Mouse (Mus musculus) liver (tissue): ENCODE results near the gene Cdc42ep2.
A peak's percentile ranks its signal among the peaks of the same experiment; 100 is the strongest.

Experiments
- DNase-seq: peaks from one replicate; pipeline ENCODE4 v3.0.0-alpha.2; 2020; ENCODE audit warnings: mixed read lengths

Cdc42ep2 gene

GRCm38 (mm10) chr19:5940173-5940572, 15.6 kb upstream of the Cdc42ep2 start:
- DNase-seq = no peak

- DNase-seq = no peak
Observed at GRCm38 (mm10) chr19:5939715-5940114, 15.1 kb upstream of the Cdc42ep2 start.

DNA sequence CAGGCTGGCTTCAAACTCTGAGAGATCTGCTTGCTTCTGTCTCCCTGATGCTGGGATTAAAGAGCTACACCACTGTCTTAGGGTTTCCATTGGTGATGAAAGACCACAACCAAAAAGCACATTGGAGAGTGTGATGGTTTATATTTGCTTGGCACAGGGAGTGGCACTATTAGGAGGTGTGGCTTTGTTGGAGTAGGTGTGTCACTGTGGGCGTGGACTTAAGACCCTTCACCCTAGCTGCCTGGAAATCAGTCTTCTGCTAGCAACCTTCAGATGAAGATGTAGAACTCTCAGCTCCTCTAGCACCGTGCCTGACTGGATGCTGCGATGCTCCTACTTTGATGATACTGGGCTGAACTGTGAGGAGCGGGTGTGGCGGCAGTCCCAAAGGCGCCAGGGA, 13.9 kb upstream of the Cdc42ep2 start:
- no peak for DNase-seq

GRCm38 (mm10) chr19:5937836-5938406, 13.3 kb upstream of the Cdc42ep2 start:
- DNase-seq = peak; percentile 63

GRCm38 (mm10) chr19:5937095-5937835, 12.6 kb upstream of the Cdc42ep2 start:
- DNase-seq = no peak

GRCm38 (mm10) chr19:5935691-5936090, 11.1 kb upstream of the Cdc42ep2 start:
- DNase-seq = no peak

GRCm38 (mm10) chr19:5935266-5935665, 10.7 kb upstream of the Cdc42ep2 start:
- no peak for DNase-seq

DNA sequence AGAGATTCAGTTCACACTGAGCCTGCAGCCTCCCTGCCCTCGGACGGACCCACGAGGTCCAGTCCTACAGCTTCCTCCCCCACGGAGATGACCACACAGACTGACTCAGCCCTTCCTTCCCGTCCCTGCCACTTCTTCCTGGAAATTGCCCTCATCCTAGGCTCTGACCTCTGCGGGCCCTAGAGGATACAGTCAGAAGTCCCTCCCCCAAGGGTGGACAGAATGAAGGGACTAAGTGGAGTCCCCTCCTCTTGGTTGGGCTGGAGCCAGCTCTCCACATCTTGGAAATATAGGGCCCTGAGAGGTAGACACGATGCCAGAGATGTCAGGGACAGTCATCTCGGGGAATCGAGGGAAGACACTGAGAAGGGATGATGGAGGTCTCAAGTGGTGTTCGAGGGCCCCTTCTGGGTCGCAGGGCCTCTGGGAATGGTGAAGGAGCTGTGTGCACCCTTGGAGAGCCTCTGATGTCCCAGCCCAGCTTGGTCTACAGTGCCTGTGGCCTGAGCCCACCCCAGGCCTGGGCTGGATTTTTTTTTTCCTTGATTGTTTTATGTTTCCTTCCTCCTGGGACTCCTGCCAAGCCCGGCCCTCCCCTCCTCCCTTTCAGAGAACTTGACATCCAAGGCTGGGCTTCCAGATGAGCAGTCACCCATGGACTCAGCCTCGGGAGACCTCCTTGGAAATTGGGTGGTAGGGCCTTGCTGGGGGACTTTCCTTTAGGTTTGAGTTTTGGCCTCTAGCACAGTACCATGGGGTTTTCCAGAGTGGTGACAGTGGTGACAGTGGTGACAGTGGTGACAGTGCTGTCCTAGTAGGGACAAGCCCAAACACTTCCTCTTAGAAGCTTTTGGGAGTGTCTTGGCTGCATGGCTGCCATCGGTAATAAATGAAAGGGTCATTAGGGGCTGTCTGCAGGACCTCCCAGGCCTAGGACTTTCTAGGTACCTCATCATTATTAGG, 5.3 kb upstream of the Cdc42ep2 start:
- DNase-seq = no peak

DNA sequence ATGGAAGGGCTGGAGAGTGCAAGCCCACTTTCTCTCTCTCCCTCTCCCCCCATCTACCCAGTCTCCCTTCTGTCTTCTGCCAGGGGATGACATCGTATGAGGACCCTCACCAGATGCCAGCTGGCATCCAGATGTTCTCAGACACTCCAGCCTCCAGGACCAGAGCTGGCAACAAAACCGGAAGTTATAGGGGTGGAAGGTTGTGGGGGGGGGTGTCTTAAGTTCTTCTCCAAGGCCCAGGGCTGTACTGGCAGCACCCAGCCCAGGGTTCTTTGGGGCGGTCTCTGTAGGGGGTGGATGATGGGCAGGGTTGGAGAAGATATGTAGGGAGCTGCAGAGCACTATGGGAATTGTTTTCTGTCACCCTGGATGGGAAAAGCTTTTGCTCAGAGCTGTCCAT, 3.9 kb upstream of the Cdc42ep2 start:
- DNase-seq = no peak

DNA sequence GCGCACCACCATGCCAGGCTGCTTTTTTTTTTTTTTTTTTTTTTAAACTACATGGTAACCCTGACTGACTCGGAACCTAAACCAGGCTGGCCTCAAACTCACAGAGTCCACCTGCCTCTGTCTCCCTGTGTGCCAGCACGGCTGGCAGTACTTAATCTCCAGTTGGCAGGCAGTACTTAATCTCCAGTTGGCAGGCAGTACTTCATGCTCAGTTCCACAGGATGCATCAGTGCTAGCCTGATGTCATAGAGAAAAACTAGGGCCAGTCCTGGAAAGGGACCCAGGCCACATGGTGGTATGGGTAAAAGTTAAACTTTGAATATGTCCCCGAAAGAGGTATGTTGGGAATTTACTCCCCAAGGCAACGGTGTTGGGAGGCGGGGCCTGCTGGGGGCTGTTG, 3.5 kb upstream of the Cdc42ep2 start:
- DNase-seq = no peak

GRCm38 (mm10) chr19:5927532-5927931, 2.9 kb upstream of the Cdc42ep2 start:
- no peak for DNase-seq

GRCm38 (mm10) chr19:5927026-5927425, 2.4 kb upstream of the Cdc42ep2 start:
- no peak for DNase-seq

DNA sequence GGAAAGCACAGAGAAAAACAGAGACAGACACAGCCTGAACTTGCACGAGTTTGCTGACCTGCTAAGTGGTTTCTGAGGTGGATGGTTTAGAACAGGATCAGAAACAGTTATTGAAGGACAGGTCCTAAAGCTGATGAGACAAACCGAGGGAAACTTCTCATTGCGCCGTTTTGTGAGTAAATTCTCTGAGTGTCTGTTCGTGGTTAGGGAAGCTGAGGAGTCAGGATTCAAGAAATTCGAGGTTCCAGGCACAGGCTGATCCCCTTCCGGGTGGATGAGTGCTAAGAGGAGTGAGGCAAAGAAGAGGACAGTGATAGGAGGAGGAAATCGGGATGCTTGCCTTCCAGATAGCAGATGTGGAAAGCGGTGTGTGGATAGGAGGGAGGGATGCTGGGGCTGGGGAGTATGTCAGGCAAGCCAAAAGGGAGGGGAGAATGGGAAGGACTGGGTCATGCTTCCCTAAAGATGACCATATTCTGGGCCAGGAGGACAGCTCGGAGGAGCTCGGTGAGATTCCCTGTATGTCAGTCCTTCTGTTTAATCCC, 767 bp upstream of the Cdc42ep2 start:
- DNase-seq = no peak

DNA sequence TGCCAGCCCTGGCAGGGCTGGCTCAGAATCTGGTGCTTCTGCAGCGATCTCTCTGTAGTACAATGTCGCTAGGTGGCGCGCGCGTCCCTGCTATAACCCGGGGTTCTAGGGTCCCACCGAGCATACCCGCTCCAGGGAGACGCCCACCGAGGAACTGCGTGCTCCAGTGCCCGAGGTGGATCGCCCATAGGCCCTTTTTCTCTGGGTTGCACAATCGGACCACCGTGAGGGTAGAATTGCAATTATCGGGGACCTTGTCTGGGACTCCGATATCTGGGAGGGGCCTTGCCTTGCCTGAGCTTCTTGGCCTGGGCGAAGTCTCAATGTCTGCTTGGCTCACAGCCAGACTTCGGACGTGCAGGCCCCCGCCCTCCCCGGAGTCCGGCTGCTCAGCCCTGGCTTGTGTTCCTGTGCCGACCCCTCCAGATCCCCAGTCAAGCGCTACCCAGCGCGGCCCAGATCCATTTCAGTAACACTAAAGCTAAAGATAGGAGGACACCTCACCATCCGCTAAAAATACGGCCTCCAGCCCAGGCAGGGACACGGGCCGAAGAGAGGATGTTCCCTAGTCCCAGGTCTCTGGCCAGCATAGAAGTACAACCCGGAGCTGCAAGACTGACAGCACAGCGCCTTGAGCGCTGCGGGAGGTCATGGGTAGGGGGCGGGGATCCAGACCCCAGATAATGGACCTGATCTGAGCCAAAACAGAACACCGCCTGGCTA, 465 bp downstream of the Cdc42ep2 start:
- peak; percentile 95 for DNase-seq

DNA sequence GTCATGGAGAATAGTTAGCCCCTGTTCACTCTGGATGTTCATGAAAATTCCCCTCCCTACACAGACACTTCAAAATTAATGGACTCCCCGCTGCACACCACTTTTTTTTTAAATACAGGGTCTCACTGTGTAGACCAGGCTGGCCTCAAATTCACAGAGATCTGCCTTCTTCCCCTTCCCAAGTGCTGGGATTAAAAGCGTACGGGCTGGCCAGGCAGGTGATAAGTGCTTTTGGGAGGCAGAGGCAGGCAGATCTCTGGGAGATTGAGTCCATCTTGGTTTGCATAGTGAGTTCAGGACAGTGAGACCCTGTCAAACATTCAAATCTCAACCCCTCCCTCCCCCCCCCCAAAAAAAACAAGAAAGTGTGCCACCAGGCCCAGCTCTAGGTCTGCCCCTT, 1.7 kb downstream of the Cdc42ep2 start:
- no peak for DNase-seq

- peak; percentile 78 for DNase-seq
Observed at GRCm38 (mm10) chr19:5922119-5922942, 2.3 kb downstream of the Cdc42ep2 start.

DNA sequence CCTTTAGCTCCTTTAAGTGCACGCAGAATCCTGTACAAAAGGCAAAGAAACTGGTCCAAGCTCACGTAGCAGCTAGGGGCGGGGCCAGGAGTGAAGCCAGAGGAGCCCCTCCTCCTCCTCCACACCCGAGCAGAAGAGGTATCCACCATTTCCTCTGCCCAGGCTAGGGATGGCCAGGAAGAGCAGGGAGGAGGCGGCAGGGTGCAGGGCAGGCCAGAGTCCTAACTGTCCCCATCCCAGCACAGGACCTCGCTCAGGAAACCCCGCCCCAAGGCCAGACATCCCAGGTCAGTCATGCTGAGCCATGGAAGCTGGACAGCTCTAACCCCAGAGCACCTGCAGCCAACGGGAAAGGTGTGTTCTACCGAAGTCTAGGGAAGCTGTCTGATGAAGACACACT, 2.9 kb downstream of the Cdc42ep2 start:
- DNase-seq = peak; percentile 77

- peak; percentile 62 for DNase-seq
Observed at GRCm38 (mm10) chr19:5913007-5913719, 11.5 kb downstream of the Cdc42ep2 start, which contains the start of gene Dpf2. Dpf2 (minus strand) TSS chr19:5913010.

- DNase-seq = peak; percentile 100
Observed at GRCm38 (mm10) chr19:5912103-5913006, 12.3 kb downstream of the Cdc42ep2 start.
